Mouse (Mus musculus) megakaryocyte, embryonic 14.5 days (primary cell): Measurements from ENCODE around the gene Gm10053.

Experiments
- FLI1 ChIP-seq: IDR thresholded peaks from 2 replicates; pipeline ENCODE4 v1.6.1; 2012; ENCODE audit warnings: low read length, inconsistent platforms, mixed read lengths
- GATA1 ChIP-seq: IDR thresholded peaks from 3 replicates; pipeline ENCODE4 v1.6.1; 2012; ENCODE audit warnings: mixed read lengths, low read length, inconsistent platforms, borderline replicate concordance

GRCm38 (mm10) chr19:24865436-24865835 lies 10.1 kb upstream of the Gm10053 start:
- no peak for TF ChIP-seq GATA1
- no peak for TF ChIP-seq FLI1
